Mouse (Mus musculus) bone marrow macrophage, adult 2 months (primary cell): ENCODE measurements around the gene Gm10037. TPM values are rescaled to one million over a fixed set of nuclear protein-coding genes. Genes with fewer than 3 reads are reported as not detected.
A peak's percentile ranks its signal among the peaks of the same experiment; 100 is the strongest.
"Not testable (repeated sequence)": the region's sequence is repeated elsewhere in the genome, so short reads cannot be mapped to it uniquely, and the experiment has no call there.

Experiments used
- H3K27ac ChIP-seq: 2 replicates; pipeline ENCODE4 v1.5.1; 2012; ENCODE audit warnings: low read depth, low read length; ENCODE audit not compliant: insufficient read depth
- H3K4me1 ChIP-seq: 2 replicates; pipeline ENCODE4 v1.6.1; 2012; ENCODE audit warnings: low read length; ENCODE audit not compliant: control insufficient read depth, insufficient read depth
- H3K4me3 ChIP-seq: 2 replicates; pipeline ENCODE4 v1.5.1; 2012; ENCODE audit warnings: mild to moderate bottlenecking, low read length, moderate library complexity; ENCODE audit not compliant: insufficient read depth
- CTCF ChIP-seq: IDR thresholded peaks from 2 replicates; pipeline ENCODE4 v1.5.1; 2012; ENCODE audit warnings: low read depth, mild to moderate bottlenecking, low read length, moderate library complexity
- POLR2A ChIP-seq: IDR thresholded peaks from 2 replicates; pipeline ENCODE4 v1.6.1; 2012; ENCODE audit warnings: mild to moderate bottlenecking, low read depth, low read length, borderline replicate concordance
- polyA plus RNA-seq: library from polyadenylated mRNA; stranded (reverse); fragments of >200 nt; gene quantifications from 2 replicates; pipeline ENCODE4 v1.2.4, GENCODE M21; 2012; ENCODE audit not compliant: missing spikeins, insufficient read depth, insufficient read length

Gm10037 gene
- 2.1 TPM in 1 of 2 replicates, not detected in the other for polyA plus RNA-seq

- H3K27ac ChIP-seq = no peak within 1 kb of the TSS
- H3K4me3 ChIP-seq = peak within 1 kb of the TSS; percentile 60
- TF ChIP-seq POLR2A (no peak), CTCF (no peak)
- peaks cover 2% of the 10 kb centered on the region; the same call in 1 of the 2 replicates for H3K4me1 ChIP-seq
These were observed at the start of gene Gm10037 for GRCm38 (mm10) chr13:67830911-67831336. TSS of gene Gm10037 (plus strand) at chr13:67831106.

DNA sequence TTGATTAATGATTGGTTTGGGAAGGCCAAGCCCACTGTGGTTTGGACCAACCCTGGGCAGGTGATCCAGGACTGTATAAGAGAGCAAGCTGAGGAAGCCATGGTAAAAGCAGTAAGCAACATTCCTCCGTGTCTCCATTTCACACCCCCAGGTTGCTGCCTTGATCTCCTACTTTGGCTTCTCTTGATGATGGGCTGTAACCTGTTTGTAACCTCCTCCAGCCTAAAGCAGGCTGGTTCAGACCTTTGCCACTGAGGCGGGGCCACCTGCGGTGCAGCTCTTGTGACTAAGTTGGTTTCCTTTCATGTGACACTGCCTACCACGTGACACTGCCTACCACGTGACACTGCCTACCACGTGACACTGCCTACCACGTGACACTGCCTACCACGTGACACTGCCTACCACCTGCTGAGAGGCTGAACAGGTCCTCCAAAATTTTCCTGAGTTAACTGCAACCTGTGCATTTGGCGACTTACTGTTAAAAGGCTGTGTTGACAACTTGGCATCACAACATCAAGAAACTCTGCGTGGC lies 38.9 kb upstream of the Gm10037 start:
- no peak overlapping the region for H3K27ac ChIP-seq
- TF ChIP-seq CTCF (no peak), POLR2A (no peak)
- no peaks in the 10 kb centered on the region for H3K4me1 ChIP-seq
- no peak overlapping the region for H3K4me3 ChIP-seq

GRCm38 (mm10) chr13:67798618-67799017 lies 32.3 kb upstream of the Gm10037 start:
- Histone ChIP-seq H3K4me1 (peaks cover 3% of the 10 kb centered on the region), H3K27ac (no peak overlapping the region), H3K4me3 (no peak overlapping the region)
- TF ChIP-seq CTCF (no peak), POLR2A (no peak)

GRCm38 (mm10) chr13:67799151-67799550 lies 31.8 kb upstream of the Gm10037 start:
- H3K27ac ChIP-seq, H3K4me1 ChIP-seq, H3K4me3 ChIP-seq: not testable (repeated sequence)

DNA sequence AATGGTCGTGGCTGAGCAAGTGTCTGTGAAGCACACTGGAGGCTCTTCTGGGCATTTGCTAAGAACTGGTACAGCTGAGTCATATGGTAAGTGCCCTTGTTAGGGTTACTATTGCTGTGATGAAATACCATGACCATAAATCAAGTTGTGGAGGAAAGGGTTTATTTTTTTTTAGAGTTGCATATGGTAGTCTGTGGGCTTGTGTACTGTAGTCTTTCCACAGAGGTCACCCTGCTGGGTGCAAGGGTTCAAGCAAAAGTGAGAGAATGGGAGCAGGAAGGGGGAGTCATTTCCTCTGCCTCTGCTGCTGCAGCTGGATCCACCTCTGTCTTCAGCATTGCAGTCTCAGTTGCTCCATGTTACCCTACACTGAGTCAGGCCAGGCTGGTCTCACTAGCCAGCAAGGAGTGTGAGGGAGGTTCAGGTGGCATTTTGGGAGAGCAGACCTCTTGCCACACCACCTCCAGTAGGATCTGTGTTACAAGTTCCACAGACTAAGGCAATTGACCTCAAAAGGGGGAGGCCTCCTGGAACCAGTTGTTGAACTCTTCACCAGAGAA lies 19.2 kb upstream of the Gm10037 start:
- TF ChIP-seq POLR2A (no peak), CTCF (no peak)
- no peaks in the 10 kb centered on the region for H3K4me1 ChIP-seq

GRCm38 (mm10) chr13:67812961-67813709 lies 17.8 kb upstream of the Gm10037 start:
- Histone ChIP-seq H3K27ac (no peak overlapping the region), H3K4me1 (no peaks in the 10 kb centered on the region), H3K4me3 (peak overlapping the region; percentile 71; the same call in 1 of the 2 replicates)
- no peak for TF ChIP-seq CTCF
- no peak for TF ChIP-seq POLR2A

More for the DNA sequence above, 19.2 kb upstream of the Gm10037 start:
- Histone ChIP-seq H3K27ac (no peak overlapping the region), H3K4me3 (no peak overlapping the region)

DNA sequence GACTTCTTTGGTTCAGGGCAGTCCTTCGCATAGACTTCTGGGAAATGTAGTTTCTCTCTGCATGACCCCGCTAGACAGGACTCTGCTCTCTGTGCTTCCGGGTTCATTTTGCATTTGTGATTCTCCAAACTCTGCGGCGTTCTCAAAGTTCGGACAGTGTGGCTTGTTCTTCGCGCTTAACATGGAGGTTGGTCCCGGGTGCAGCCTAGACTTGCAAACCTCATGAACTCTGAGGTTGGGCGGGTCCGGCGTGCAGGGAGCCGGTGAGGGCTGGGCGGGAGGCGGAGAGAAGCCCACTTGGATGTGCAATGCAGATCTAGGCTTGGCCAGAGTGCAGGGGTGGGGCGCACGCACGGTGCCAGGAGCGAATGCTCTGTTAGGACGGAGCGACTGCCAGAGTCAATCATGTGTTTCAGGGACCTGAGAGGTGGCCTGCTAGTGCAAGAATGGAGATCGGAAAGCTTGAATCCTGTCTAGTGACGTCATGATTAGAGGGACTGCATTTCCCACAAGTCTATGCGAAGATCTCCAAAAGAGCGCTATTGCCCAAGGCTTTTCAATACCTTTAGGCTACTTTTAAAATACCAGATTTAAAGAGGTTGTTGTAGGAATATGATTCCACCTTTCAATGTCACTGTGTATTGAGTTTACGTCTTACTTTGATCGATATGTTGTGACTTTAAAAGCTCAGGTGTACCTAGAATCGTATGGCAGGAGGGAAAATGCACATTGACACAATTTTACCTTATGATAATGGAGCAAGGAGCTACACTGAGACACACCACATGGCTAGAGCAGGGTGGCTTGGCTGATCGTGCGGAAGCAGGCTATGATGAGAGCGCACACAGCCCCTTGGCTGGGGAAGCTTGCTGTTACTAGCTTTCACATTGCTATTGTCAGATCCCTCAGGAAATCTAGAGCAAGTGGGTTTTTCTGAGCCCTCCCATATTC lies 16.9 kb upstream of the Gm10037 start, which contains the start of gene Zfp273:
Zfp273 (plus strand) TSS at position 31 of the 951 bp plus-strand sequence.
- H3K27ac ChIP-seq = peak within 1 kb of the TSS; percentile 73
- no peak for TF ChIP-seq CTCF
- TF ChIP-seq POLR2A = no peak
- no peaks in the 10 kb centered on the region for H3K4me1 ChIP-seq
- H3K4me3 ChIP-seq = peak within 1 kb of the TSS; percentile 71

DNA sequence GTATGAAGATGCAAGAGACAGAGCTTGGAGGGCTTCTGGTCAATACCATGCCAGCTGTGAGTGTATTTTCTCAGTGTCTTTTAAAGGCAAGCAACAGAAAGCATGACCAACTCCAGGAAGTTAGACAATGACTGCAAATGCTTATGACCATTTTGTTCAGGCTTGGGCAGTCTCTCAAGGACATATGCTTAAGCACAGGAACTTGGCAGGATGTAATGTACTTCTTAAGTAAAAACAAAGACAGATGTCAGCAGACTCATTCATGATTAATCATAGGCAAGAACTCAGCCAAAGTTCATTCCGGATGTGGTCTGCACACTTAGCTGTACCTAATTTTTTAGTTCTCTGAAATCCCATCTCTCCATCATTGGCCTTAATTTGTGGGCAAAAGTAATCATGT lies 12.3 kb upstream of the Gm10037 start:
- H3K27ac ChIP-seq = no peak overlapping the region
- no peak for TF ChIP-seq CTCF
- TF ChIP-seq POLR2A = no peak
- no peaks in the 10 kb centered on the region for H3K4me1 ChIP-seq
- no peak overlapping the region for H3K4me3 ChIP-seq

- not testable (repeated sequence) for H3K27ac ChIP-seq, H3K4me3 ChIP-seq, H3K4me1 ChIP-seq
These were observed 2.2 kb downstream of the Gm10037 start for GRCm38 (mm10) chr13:67833137-67833536.
